Mouse (Mus musculus): Measurements from ENCODE around the gene Fbh1. TPM values are rescaled to one million over a fixed set of nuclear protein-coding genes. Genes with fewer than 3 reads are reported as not detected.
"Not testable (repeated sequence)": the region's sequence is repeated elsewhere in the genome, so short reads cannot be mapped to it uniquely, and the experiment has no call there.

The Fbh1 gene
- polyA plus RNA-seq, 1 experiment: 44.7 TPM

- 86% methylated on average over 3 of the region's 3 CpGs for WGBS
Measured at GRCm38 (mm10) chr2:11713021-11713420, 64.4 kb downstream of the Fbh1 start.

GRCm38 (mm10) chr2:11712483-11712990 is 64.8 kb downstream of the Fbh1 start:
- Histone ChIP-seq H3K27ac (ENCODE audit: control insufficient read depth, insufficient read depth, low read length) (no peak overlapping the region), H3K36me3 (ENCODE audit: control insufficient read depth, insufficient read depth, low read length) (no peaks in the 10 kb centered on the region), H3K4me3 (ENCODE audit: control insufficient read depth, insufficient read depth, low read length) (no peak overlapping the region), H3K4me1 (replicated peaks; ENCODE audit: control insufficient read depth, insufficient read depth, low read length) (peaks cover 3% of the 10 kb centered on the region; the same call in 1 of the 2 replicates), H3K27me3 (ENCODE audit: control insufficient read depth, insufficient read depth, low read length) (no peaks in the 10 kb centered on the region)
- TF ChIP-seq POLR2A (IDR thresholded peaks at IDR 0.05; ENCODE audit: control insufficient read depth, extremely low read depth, insufficient read depth, low read length, poor library complexity) (no peak), CTCF (IDR thresholded peaks at IDR 0.05; ENCODE audit: borderline replicate concordance, control insufficient read depth, extremely low read depth, insufficient read depth, low read length, poor library complexity) (no peak)
- WGBS: 96% methylated on average over 6 of the region's 6 CpGs
- no peak for DNase-seq

More at GRCm38 (mm10) chr2:11713021-11713420, 64.4 kb downstream of the Fbh1 start:
- H3K36me3 ChIP-seq (ENCODE audit: control insufficient read depth, insufficient read depth, low read length): no peaks in the 10 kb centered on the region
- peaks cover 3% of the 10 kb centered on the region; the same call in 1 of the 2 replicates for H3K4me1 ChIP-seq (replicated peaks; ENCODE audit: control insufficient read depth, insufficient read depth, low read length)
- H3K4me3 ChIP-seq (ENCODE audit: control insufficient read depth, insufficient read depth, low read length): no peak overlapping the region
- TF ChIP-seq POLR2A (IDR thresholded peaks at IDR 0.05; ENCODE audit: control insufficient read depth, extremely low read depth, insufficient read depth, low read length, poor library complexity) (no peak), CTCF (IDR thresholded peaks at IDR 0.05; ENCODE audit: borderline replicate concordance, control insufficient read depth, extremely low read depth, insufficient read depth, low read length, poor library complexity) (no peak)
- DNase-seq: no peak
- no peaks in the 10 kb centered on the region for H3K27me3 ChIP-seq (ENCODE audit: control insufficient read depth, insufficient read depth, low read length)
- H3K27ac ChIP-seq (ENCODE audit: control insufficient read depth, insufficient read depth, low read length): no peak overlapping the region

- H3K27ac ChIP-seq (ENCODE audit: control insufficient read depth, insufficient read depth, low read length); H3K4me3 ChIP-seq (ENCODE audit: control insufficient read depth, insufficient read depth, low read length); H3K36me3 ChIP-seq (ENCODE audit: control insufficient read depth, insufficient read depth, low read length); H3K27me3 ChIP-seq (ENCODE audit: control insufficient read depth, insufficient read depth, low read length); H3K4me1 ChIP-seq (replicated peaks; ENCODE audit: control insufficient read depth, insufficient read depth, low read length): not testable (repeated sequence)
- peak; percentile 41 for DNase-seq
- 46% methylated on average over 4 of the region's 4 CpGs for WGBS
Measured at GRCm38 (mm10) chr2:11710101-11710500, 67.3 kb downstream of the Fbh1 start.

- Histone ChIP-seq H3K27ac (ENCODE audit: control insufficient read depth, insufficient read depth, low read length) (no peak overlapping the region), H3K4me3 (ENCODE audit: control insufficient read depth, insufficient read depth, low read length) (no peak overlapping the region), H3K27me3 (ENCODE audit: control insufficient read depth, insufficient read depth, low read length) (no peaks in the 10 kb centered on the region), H3K4me1 (replicated peaks; ENCODE audit: control insufficient read depth, insufficient read depth, low read length) (peaks cover 11% of the 10 kb centered on the region), H3K36me3 (ENCODE audit: control insufficient read depth, insufficient read depth, low read length) (no peaks in the 10 kb centered on the region)
- 74% methylated on average over 5 of the region's 5 CpGs for WGBS
- no peak for TF ChIP-seq POLR2A (IDR thresholded peaks at IDR 0.05; ENCODE audit: control insufficient read depth, extremely low read depth, insufficient read depth, low read length, poor library complexity)
- no peak for TF ChIP-seq CTCF (IDR thresholded peaks at IDR 0.05; ENCODE audit: borderline replicate concordance, control insufficient read depth, extremely low read depth, insufficient read depth, low read length, poor library complexity)
- DNase-seq: no peak
Measured at GRCm38 (mm10) chr2:11708538-11708937, 68.8 kb downstream of the Fbh1 start.

DNA sequence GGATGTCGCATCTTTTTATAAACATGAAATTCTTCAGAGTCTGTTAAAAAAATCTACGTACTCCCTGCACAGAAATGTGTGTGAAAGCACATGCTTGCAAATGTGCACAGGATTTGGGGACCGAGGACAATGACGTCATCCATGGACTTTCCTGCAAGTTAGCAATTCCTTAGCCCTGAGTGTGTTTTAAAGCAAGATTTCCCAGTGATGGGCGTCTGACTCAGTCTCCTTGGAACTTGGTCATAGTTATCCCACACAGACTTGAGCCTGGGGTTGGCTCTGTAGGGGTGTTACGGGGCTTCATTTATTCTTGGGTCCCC is 70.7 kb downstream of the Fbh1 start:
- 81% methylated on average over 6 of the region's 6 CpGs for WGBS
- Histone ChIP-seq H3K27me3 (ENCODE audit: control insufficient read depth, insufficient read depth, low read length) (no peaks in the 10 kb centered on the region), H3K36me3 (ENCODE audit: control insufficient read depth, insufficient read depth, low read length) (no peaks in the 10 kb centered on the region), H3K4me3 (ENCODE audit: control insufficient read depth, insufficient read depth, low read length) (no peak overlapping the region), H3K4me1 (replicated peaks; ENCODE audit: control insufficient read depth, insufficient read depth, low read length) (peaks cover 11% of the 10 kb centered on the region), H3K27ac (ENCODE audit: control insufficient read depth, insufficient read depth, low read length) (no peak overlapping the region)
- TF ChIP-seq CTCF (IDR thresholded peaks at IDR 0.05; ENCODE audit: borderline replicate concordance, control insufficient read depth, extremely low read depth, insufficient read depth, low read length, poor library complexity) (no peak), POLR2A (IDR thresholded peaks at IDR 0.05; ENCODE audit: control insufficient read depth, extremely low read depth, insufficient read depth, low read length, poor library complexity) (no peak)
- DNase-seq: no peak

DNA sequence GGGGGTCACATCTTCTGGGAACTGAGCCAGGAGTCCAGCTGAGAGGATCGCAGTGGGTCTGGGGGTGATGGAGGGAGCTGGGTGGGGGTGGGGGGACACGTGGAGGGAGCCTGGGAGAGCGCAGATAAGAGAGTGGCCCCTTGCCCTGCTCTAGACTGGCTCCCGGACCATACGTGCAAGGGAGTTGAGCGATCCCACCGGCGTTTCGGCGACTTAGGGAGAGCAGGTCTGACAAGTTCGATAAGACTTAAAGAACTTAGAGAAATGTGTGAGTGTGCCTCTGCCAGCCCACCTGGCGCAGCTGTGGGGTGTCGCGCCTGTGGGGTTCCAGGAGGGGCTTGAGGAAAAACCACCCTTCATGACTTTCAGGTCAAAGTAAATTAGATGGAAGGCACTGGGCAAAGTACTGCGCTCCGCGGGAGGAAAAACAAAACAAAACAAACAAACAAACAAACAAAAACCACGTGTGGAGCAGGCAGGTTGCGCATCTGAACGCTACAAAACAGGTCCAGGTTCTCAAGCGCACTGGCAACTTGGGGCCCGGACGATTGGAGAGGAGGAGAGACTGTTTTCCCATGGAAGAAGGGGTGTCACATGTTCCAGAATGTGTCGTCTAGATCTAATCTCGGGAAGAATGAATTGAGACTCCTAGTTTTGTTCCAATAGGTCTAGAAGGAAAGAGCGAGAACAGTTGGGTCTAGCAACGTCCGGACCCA is 71.2 kb downstream of the Fbh1 start:
- no peak for DNase-seq
- Histone ChIP-seq H3K4me3 (ENCODE audit: control insufficient read depth, insufficient read depth, low read length) (peak overlapping the region; percentile 91), H3K27me3 (ENCODE audit: control insufficient read depth, insufficient read depth, low read length) (no peaks in the 10 kb centered on the region), H3K4me1 (replicated peaks; ENCODE audit: control insufficient read depth, insufficient read depth, low read length) (peaks cover 11% of the 10 kb centered on the region), H3K36me3 (ENCODE audit: control insufficient read depth, insufficient read depth, low read length) (no peaks in the 10 kb centered on the region), H3K27ac (ENCODE audit: control insufficient read depth, insufficient read depth, low read length) (no peak overlapping the region)
- TF ChIP-seq POLR2A (IDR thresholded peaks at IDR 0.05; ENCODE audit: control insufficient read depth, extremely low read depth, insufficient read depth, low read length, poor library complexity): no peak
- no peak for TF ChIP-seq CTCF (IDR thresholded peaks at IDR 0.05; ENCODE audit: borderline replicate concordance, control insufficient read depth, extremely low read depth, insufficient read depth, low read length, poor library complexity)
- 15% methylated on average over 28 of the region's 28 CpGs for whole genome bisulfite sequencing

Data from thymus, adult 2 months (tissue).